Mouse (Mus musculus) erythroblast, embryonic 14.5 days (primary cell): ENCODE measurements around the gene Dscam. TPM values are rescaled to one million over a fixed set of nuclear protein-coding genes. Genes with fewer than 3 reads are reported as not detected.

Experiments
- H3K27me3 ChIP-seq: 2 replicates; pipeline ENCODE4 v1.6.1; 2012; ENCODE audit warnings: inconsistent platforms; ENCODE audit not compliant: control insufficient read depth
- H3K36me3 ChIP-seq: 2 replicates; pipeline ENCODE4 v1.6.1; 2012; ENCODE audit warnings: mild to moderate bottlenecking, inconsistent platforms; ENCODE audit not compliant: control insufficient read depth
- H3K4me1 ChIP-seq: 2 replicates; pipeline ENCODE4 v1.6.1; 2012; ENCODE audit warnings: inconsistent platforms; ENCODE audit not compliant: control insufficient read depth
- H3K4me3 ChIP-seq: replicated peaks from 2 replicates; pipeline ENCODE3; 2012; ENCODE audit warnings: moderate library complexity, mild to moderate bottlenecking, inconsistent platforms
- H3K9me3 ChIP-seq: 2 replicates; pipeline ENCODE4 v1.6.1; 2012; ENCODE audit warnings: low read length, inconsistent platforms, mixed read lengths; ENCODE audit not compliant: control insufficient read depth
- GATA1 ChIP-seq: IDR thresholded peaks from 2 replicates; pipeline ENCODE4 v1.6.1; 2012; ENCODE audit warnings: low read length, inconsistent platforms, mixed read lengths
- TAL1 ChIP-seq: IDR thresholded peaks from 3 replicates; pipeline ENCODE4 v1.6.1; 2012; ENCODE audit warnings: low read length, inconsistent platforms, mixed read lengths
- polyA plus RNA-seq: library from polyadenylated mRNA; stranded (reverse); fragments of >175 nt; gene quantifications from 2 replicates; pipeline ENCODE4 v1.2.3, GENCODE M21; 2012

The Dscam gene
- polyA plus RNA-seq, 1 experiment: not detected

- no peaks in the 10 kb centered on the region for H3K36me3 ChIP-seq
- TF ChIP-seq GATA1: no peak
- TF ChIP-seq TAL1: no peak
- H3K27me3 ChIP-seq: no peaks in the 10 kb centered on the region
- H3K4me3 ChIP-seq: no peak overlapping the region
- H3K4me1 ChIP-seq: no peaks in the 10 kb centered on the region
- H3K9me3 ChIP-seq: no peaks in the 10 kb centered on the region
Observed at GRCm38 (mm10) chr16:96669706-96670105, 500.8 kb downstream of the Dscam start.

GRCm38 (mm10) chr16:96668478-96668877 lies 502.1 kb downstream of the Dscam start:
- Histone ChIP-seq H3K4me3 (no peak overlapping the region), H3K36me3 (no peaks in the 10 kb centered on the region), H3K27me3 (no peaks in the 10 kb centered on the region), H3K9me3 (no peaks in the 10 kb centered on the region), H3K4me1 (no peaks in the 10 kb centered on the region)
- TF ChIP-seq GATA1 (no peak), TAL1 (no peak)

GRCm38 (mm10) chr16:96661073-96661472 lies 509.5 kb downstream of the Dscam start:
- Histone ChIP-seq H3K4me1 (no peaks in the 10 kb centered on the region), H3K9me3 (no peaks in the 10 kb centered on the region), H3K36me3 (no peaks in the 10 kb centered on the region), H3K4me3 (no peak overlapping the region), H3K27me3 (no peaks in the 10 kb centered on the region)
- no peak for TF ChIP-seq GATA1
- TF ChIP-seq TAL1: no peak

- no peak for TF ChIP-seq GATA1
- TF ChIP-seq TAL1: no peak
- Histone ChIP-seq H3K9me3 (no peaks in the 10 kb centered on the region), H3K4me1 (no peaks in the 10 kb centered on the region), H3K36me3 (no peaks in the 10 kb centered on the region), H3K4me3 (no peak overlapping the region), H3K27me3 (no peaks in the 10 kb centered on the region)
Observed at GRCm38 (mm10) chr16:96659275-96659674, 511.3 kb downstream of the Dscam start.

- TF ChIP-seq GATA1 (no peak), TAL1 (no peak)
- H3K36me3 ChIP-seq: no peaks in the 10 kb centered on the region
- H3K4me3 ChIP-seq: no peak overlapping the region
- H3K4me1 ChIP-seq: no peaks in the 10 kb centered on the region
- no peaks in the 10 kb centered on the region for H3K27me3 ChIP-seq
- H3K9me3 ChIP-seq: no peaks in the 10 kb centered on the region
Observed at GRCm38 (mm10) chr16:96655548-96655947, 515.0 kb downstream of the Dscam start.

GRCm38 (mm10) chr16:96654054-96654453 lies 516.5 kb downstream of the Dscam start:
- Histone ChIP-seq H3K4me1 (no peaks in the 10 kb centered on the region), H3K36me3 (no peaks in the 10 kb centered on the region), H3K4me3 (no peak overlapping the region), H3K9me3 (no peaks in the 10 kb centered on the region), H3K27me3 (no peaks in the 10 kb centered on the region)
- no peak for TF ChIP-seq TAL1
- TF ChIP-seq GATA1: no peak

- no peaks in the 10 kb centered on the region for H3K9me3 ChIP-seq
- H3K27me3 ChIP-seq: no peaks in the 10 kb centered on the region
- no peaks in the 10 kb centered on the region for H3K4me1 ChIP-seq
- no peak overlapping the region for H3K4me3 ChIP-seq
- H3K36me3 ChIP-seq: no peaks in the 10 kb centered on the region
- TF ChIP-seq TAL1 (no peak), GATA1 (no peak)
Observed at GRCm38 (mm10) chr16:96651444-96651843, 519.1 kb downstream of the Dscam start.

GRCm38 (mm10) chr16:96640101-96640500 lies 530.5 kb downstream of the Dscam start:
- Histone ChIP-seq H3K36me3 (no peaks in the 10 kb centered on the region), H3K27me3 (no peaks in the 10 kb centered on the region), H3K9me3 (no peaks in the 10 kb centered on the region), H3K4me1 (no peaks in the 10 kb centered on the region), H3K4me3 (no peak overlapping the region)
- no peak for TF ChIP-seq TAL1

GRCm38 (mm10) chr16:96635916-96636315 lies 534.6 kb downstream of the Dscam start:
- no peaks in the 10 kb centered on the region for H3K36me3 ChIP-seq
- no peaks in the 10 kb centered on the region for H3K27me3 ChIP-seq
- H3K4me3 ChIP-seq: no peak overlapping the region
- no peaks in the 10 kb centered on the region for H3K4me1 ChIP-seq
- no peaks in the 10 kb centered on the region for H3K9me3 ChIP-seq
- TF ChIP-seq GATA1 (no peak), TAL1 (no peak)

- H3K4me3 ChIP-seq: no peak overlapping the region
- H3K4me1 ChIP-seq: no peaks in the 10 kb centered on the region
- no peaks in the 10 kb centered on the region for H3K9me3 ChIP-seq
- no peaks in the 10 kb centered on the region for H3K27me3 ChIP-seq
- TF ChIP-seq TAL1 (no peak), GATA1 (no peak)
- no peaks in the 10 kb centered on the region for H3K36me3 ChIP-seq
Observed at GRCm38 (mm10) chr16:96634791-96635143, 535.8 kb downstream of the Dscam start.
